Mouse (Mus musculus): ENCODE measurements at regions not wholly inside any gene's neighbourhood (a gene's known extent, or its start where the extent isn't known, plus 50 kb on each side); places are given as distances from the start of the nearest gene placed in this dataset.

DNA sequence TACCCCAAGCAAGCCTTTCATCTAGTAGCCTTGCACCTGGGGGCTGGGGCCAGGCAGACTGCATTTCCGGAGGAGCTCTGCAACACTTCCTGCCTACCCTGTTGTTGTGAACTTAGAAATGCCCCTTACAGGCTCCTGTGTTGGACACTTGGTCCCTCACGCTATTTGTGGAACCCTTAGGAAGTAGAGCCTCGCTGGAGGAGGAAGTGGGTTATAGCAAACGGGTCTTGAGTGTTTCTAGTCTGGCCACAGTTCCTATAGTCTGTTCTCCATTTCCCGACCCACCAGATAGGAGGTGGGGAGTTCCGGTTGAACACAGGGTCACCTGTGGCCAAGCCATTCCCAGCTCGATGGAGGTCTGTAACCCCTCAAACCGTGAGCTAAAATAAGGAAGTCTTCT, 272.7 kb downstream of the Diras2 start:
- no peak for DNase-seq (ENCODE audit: low read depth, low spot score)

DNA sequence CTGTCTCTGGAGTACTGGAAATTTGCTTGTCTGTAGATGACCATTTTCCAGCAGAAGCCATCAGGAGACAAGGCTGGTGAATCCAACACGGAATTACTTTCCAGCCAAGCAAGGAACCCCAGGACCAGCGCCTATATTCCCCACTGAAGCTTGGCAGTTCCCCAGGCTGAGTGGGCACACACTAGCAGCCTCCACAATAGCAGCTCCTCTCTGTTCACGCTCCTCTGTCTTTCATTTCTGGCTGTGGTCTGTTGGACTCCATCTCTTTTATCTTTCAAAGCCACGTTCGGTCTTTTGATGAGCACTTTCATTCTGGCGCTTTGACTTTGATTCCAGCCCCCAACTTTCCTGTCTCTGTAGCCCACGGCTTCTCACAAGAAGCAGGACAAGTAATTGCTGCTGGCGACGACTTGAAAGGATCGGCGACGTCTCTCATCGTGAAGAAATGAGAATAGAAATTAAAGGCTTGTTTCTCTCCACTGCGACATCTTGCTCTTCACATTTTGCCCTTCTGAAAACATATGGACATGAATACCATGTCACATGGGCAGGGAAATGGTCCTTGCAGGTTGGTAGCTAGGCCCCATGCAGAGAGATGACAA, 268.0 kb downstream of the Diras2 start:
- no peak for DNase-seq (ENCODE audit: low read depth, low spot score)

DNA sequence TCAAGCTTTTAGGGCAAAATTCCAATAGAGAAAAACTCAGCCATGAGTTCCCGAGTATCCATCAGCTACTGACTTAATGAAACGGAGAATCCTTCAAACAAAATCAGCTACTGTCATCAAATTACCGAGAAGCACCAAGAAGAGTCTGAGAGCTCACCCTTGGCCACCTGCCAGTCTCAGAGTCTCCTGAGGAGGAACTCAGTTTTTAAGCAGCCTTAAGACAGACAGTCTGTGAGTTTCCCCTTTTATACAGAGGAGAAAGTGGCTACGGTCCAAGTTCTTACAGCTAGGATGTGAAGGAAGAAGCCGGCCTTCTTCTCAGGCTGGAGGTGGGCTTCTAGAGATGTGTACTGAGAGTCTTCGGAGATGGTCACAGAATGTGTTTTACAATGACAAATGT, 262.8 kb downstream of the Diras2 start:
- no peak for DNase-seq (ENCODE audit: low read depth, low spot score)

DNA sequence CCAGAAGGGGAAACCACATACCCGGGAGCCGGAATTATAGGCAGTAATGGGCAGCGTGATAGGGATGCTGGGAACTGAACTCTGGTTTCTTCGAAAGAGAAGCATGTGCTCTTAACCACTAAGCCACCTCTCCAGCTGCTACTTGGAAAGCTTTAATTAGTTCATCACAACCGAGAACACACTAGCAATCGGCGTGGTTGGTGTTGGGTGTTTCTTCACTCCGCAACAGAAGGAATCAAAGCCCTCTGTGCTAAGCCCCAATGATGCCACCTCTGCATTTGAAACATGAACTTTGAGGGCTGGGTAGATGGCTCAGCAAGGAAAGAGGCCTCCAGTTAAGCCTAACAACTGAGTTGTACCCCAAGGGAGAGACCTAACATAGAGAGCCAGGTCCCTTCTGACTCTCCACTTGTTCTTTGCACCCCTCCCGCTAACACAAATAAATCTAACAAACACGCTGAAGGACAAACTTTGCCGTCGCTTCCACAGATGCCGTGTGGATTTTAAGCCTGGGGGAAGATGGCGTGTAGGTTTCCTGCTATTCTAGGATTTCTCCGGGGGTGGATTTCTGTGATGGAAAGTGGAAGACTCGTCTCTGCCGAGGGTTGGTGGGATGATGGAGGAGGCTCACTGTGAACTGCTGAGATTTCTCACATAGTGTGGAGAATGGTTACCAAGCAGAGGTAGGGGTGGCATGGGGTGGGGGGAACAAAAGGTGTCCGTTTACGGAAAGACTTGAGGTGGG, 257.4 kb downstream of the Diras2 start:
- no peak for DNase-seq (ENCODE audit: low read depth, low spot score)

DNA sequence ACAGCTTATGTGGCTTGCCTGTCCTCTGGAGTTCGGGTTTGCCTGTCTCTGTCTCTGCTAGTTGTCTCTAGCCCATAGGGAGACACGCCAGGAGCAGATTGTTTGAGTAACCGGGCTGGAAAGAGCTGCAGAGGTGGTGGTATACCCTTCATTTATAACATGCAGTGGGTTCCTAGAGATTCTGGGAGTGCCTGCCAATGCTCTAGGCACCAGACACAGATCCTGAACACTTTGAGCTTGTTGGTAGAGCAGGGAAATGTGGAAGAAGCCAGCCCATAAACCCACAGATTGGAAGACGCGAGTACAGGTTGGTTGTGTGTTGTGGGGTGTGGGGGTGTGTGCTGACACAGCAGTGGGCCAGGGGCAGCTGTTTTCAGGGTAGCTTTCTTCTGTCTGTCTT, 255.9 kb downstream of the Diras2 start:
- DNase-seq (ENCODE audit: low read depth, low spot score) = no peak

DNA sequence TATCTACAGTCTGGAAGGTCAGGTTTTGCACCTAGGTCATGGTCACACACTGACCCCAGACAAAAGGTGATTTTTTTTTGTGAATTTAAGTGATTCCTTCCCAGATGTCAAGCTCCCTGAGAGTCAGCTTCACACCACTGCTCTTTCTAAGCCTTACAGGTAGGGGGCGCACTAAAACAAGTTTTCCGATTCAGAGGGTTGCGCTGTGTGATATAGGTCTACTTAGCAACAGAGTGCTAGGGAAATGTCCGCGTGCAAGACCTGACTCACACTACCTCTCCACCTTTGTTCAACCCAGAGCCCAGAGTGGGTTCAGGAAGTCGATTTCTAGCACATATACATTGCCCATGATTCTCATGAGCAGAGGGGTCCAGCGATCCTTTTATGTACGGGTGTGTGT, 255.4 kb downstream of the Diras2 start:
- DNase-seq (ENCODE audit: low read depth, low spot score) = peak; percentile 77

DNA sequence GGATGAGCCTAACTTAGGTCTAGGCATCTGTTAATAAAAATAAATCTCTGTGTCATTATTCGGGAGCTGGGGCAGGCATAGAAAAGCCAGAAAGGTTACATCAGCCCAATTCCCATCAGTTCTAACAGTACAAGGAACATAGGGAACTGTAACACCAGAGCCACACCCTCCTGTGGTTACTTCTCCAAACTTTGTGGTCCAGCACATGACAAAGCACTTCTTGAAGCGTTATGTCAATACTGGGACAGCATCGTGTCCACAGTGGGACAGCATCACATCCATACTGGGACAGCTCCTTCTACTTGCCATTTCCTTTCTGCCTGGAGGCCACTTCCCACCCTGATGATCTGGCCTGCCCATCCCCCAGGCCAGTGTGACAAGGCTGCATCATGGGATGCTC, 253.9 kb downstream of the Diras2 start:
- no peak for DNase-seq (ENCODE audit: low read depth, low spot score)

DNA sequence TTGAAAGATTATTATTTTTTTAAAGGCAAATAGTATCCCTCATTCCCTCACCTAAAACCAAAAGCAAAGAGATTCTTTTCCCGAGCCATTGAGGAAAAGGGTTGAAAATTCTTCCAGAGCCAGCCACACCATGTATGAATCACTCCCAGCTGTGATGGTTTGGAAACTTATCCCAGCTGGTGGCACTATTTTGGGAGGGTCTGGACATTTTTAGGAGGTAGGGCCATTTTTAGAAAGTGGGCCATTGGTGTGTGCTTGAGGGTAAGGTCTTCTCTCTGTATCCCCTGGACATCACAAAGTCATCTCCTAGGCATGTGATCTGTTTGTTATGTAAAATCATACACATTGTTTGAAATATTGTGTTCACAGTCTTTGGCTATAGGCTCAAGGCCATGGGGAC, 252.2 kb downstream of the Diras2 start:
- no peak for DNase-seq (ENCODE audit: low read depth, low spot score)

DNA sequence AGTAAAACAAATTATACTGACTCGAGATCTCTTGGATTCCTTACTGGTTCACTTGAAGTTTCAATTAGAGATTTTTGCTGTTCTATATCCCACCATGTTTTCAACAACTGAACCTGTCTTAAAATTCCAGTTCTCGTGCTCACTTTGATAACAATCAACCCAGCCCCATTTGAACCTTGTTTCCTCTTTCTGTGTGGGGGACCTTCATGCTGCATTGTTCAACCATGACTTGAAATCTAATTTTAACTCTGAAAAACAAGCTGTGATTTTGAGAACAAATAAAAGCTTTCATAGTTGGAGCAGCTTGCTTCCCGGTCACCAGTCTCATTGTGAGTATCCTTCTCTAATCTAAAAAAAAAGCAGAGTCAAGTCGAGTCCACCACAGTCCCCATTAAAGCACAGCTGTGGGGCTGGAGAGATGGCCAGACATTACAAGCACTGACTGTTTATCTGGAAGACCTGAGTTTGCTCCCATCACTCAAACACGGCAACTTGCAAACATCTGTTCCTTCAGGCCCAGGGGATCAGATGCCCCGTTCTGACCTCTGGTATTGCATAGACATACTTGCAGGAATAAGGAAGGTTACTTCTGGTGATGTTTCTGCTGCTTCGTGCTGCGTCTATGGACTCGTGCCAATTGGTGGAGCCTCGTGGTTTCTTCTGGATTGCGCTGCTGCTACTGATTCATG, 251.7 kb downstream of the Diras2 start:
- DNase-seq (ENCODE audit: low read depth, low spot score) = no peak

DNA sequence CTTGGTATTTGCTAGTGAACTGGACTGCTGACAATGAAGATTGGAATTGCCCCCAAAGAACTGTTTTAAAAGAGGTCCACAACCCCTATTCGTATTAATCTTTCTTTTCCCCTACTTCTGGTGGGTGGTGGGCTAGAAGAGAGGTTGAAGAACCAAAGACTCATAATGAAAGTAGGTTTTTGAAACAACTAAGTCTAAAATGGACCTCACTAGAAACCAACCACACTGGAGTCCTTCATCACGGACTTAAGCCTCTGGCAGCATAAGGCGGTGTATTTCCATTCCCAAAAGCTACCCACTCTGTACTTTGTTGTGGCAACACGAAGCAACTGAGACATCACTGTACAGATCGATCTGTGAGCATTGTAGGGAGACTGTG, 251.1 kb downstream of the Diras2 start:
- no peak for DNase-seq (ENCODE audit: low read depth, low spot score)

DNA sequence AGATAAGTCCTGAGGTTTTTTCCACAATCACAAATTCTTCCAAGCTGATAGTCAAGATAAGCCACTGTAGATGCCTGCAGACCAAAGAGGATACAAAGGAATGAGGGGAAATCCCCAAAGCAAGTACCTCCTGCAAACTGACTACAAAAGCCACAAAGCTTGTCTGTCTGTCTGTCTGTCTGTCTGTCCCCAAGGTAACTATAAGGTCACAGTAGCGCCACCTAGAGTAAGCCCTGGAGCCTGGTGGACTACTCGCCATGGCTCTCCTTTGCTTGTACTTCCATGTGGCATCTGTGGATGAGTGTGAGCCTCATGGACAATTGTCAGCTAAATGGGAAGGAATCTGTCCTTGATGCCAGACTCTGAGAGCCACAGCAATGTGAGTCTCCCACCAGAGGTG, 249.8 kb downstream of the Diras2 start:
- DNase-seq (ENCODE audit: low read depth, low spot score) = peak; percentile 29

DNA sequence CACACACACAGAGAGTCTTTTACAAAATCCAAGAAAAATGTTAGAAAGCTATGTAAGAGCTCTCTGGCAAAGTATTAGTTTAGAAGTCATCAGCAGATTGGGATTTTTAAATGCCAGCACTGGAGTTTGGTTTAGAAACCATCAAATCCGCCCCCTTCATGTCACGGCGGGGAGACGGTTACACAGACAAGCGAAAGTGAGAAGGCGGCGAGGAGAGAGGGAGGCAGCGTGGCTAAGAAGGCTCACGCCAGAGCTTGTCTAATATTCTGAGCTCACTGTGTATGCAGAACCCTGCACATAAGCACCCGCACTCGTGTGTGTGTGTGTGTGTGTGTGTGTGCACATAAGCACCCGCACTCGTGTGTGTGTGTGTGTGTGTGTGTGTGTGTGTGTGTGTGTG, 248.6 kb downstream of the Diras2 start:
- no peak for DNase-seq (ENCODE audit: low read depth, low spot score)

DNA sequence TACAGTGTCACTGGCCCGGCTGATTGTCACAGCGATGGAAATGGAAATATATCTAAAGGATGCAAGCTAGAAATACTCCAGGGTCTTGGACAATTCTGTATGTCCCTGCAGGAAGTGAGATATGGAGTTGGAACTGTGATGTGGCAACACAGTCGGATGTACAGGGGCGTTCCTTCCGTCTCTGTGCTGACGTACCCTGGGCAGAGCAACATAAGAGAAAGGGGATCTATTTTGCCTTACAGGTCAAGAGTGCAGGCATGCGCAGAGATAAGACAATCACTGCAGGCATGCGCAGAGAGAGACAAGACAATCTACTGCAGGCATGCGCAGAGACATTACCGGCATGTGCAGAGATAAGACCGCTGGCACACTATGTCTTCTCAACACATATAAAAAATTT, 247.6 kb downstream of the Diras2 start:
- DNase-seq (ENCODE audit: low read depth, low spot score) = no peak

DNA sequence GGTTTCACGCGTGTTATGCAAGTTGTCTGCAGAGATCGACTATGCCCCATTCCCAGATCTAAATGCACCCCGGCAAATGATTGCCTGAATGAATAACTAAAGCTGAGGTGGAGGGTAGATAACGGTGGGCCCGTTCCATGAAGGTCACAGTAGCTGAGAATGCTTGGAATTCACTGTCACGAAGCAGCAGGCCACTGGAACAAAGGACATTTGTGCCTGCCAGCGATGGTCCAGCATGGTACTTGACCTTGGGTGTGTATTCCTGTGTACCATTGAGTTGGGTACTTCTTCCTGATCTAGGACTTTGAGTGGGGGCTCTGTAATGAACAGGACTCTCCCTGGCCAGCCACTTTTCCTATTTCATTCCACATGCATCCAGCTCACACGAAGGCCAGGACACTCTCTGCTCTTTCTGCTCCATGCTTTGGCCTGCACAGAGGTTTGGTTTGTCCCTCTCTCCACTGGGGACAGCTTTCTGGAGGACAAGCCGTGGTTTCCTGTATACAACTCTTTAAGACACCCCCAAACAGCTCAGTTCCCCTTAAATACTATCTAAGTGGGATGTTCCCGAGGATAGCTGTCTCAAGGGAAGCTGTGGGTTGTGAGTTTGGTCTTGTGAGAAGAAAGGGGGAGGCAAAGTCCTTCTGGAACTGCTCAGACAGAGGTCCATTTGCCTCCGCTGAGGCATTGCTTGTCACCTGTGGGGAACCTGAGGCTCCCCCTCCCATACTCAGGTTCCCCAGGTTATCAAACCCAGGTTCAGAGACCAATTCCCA, 246.9 kb downstream of the Diras2 start:
- peak; percentile 26 for DNase-seq (ENCODE audit: low read depth, low spot score)

DNA sequence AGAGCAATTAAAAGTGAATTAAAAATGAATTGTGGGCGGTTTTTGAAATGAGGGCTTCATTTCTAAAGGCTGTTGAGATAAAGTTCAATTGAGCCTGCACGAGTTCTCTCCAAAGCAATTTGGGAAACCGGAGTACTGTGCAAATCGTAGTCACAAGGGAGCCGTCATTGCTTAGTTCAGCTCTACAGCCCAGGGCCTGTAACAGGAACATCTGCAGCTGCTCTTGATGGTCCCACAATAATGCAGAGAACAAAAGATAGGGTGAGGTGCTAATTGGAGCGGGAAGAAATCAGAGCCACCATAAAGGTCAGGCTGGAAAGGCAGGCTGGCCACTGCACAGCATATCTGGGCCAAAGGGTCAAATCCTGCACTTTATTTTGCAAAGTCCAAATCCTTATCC, 242.7 kb downstream of the Diras2 start:
- no peak for DNase-seq (ENCODE audit: low read depth, low spot score)

DNA sequence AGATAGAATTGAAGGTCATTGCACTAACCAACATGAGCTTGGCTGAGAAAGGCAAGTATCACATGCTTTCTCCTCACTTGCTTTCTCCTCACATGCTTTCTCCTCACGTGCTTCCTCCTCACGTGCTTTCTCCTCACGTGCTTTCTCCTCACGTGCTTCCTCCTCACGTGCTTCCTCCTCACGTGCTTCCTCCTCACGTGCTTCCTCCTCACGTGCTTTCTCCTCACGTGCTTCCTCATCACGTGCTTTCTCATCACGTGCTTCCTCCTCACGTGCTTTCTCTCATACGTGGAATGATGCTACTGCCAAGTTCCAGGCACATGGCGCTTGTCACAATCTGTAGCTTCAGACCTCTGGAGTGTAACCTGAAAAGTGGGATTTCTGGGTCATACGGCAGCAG, 235.2 kb downstream of the Diras2 start:
- DNase-seq (ENCODE audit: low read depth, low spot score) = no peak

DNA sequence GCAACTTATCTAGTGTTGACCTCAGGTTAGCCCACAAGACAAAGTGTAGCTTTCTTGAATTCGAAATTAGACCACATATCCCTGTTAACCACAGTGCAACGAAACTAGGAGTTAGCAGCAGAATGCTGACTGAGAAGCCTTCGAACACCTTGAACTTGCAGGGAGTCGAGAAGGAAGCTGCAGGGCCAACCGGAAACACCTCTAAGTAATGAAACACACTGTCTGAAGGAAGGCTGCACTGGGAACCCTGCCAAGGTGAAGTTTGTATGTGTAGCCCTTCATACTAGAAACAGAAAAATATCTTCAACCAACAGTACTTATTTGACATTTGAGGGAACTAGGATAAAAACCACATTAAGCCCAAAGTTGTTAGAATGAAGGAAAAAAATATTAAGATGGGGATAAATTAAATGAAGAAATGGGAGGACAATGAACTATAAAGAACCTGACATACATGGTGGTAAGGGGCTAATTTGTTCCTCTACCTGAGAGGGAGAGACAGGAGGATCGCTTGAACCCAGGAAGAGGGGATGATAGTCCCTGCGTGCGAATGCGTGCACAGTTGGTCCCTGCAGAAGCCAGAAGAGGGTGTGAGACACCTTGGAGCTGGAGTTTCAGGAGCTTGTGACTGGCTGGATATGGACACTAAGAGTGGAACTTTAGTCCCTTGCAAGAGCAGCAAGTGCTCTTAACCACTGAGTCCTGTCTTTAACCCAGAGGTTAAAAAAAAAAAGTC, 234.4 kb downstream of the Diras2 start:
- no peak for DNase-seq (ENCODE audit: low read depth, low spot score)

DNA sequence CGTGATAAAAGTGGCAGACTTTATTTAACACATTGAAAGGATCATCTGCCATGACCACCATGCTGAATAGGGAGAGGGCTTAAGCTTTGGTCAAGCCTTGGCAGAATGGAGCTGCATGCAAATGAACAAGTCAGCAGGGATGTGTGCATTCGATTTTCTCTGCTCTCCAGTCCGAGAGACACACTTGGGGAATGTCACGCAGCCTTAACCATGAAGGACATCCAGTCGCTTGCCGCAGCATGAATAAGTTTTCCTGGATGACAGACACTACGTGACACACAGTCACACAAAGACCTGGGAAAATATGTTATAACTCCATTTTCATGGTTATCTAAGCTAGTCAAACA, 233.8 kb downstream of the Diras2 start:
- no peak for DNase-seq (ENCODE audit: low read depth, low spot score)

DNA sequence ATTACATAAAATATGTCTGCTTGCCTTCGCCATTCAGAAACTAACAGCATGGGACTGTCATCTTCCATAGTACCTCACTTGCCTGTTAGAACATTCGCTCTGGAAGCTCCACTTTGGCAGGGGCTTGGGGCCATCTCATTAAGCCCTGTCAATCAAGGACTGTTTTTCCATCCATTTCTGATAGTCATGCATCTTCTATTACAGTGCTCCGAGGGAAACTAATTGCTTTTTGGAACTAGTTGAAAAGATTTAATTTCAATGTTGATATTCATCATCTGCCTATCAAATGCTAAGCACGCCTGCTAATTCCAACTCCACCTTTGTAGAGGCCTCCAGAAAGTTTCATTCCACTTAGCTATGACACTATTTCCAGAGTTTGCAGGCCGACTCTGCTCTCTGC, 232.7 kb downstream of the Diras2 start:
- DNase-seq (ENCODE audit: low read depth, low spot score) = no peak

DNA sequence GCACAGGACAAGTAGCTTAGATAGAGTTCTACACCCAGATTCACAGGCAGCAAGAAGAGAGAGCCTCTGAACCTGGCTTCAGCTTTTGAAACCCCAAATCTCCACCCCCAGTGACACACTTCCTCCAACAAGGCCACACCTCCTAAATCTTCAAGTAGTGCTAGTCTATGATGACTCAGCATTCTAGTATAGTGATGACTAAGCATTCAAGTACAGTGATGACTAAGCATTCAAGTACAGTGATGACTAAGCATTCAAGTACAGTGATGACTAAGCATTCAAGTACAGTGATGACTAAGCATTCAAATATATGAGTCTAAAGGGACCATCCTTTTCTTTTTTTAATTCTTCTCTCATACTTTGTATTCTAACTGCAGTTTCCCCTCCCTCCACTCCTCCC, 225.8 kb downstream of the Diras2 start:
- peak; percentile 64 for DNase-seq (ENCODE audit: low read depth, low spot score)

DNA sequence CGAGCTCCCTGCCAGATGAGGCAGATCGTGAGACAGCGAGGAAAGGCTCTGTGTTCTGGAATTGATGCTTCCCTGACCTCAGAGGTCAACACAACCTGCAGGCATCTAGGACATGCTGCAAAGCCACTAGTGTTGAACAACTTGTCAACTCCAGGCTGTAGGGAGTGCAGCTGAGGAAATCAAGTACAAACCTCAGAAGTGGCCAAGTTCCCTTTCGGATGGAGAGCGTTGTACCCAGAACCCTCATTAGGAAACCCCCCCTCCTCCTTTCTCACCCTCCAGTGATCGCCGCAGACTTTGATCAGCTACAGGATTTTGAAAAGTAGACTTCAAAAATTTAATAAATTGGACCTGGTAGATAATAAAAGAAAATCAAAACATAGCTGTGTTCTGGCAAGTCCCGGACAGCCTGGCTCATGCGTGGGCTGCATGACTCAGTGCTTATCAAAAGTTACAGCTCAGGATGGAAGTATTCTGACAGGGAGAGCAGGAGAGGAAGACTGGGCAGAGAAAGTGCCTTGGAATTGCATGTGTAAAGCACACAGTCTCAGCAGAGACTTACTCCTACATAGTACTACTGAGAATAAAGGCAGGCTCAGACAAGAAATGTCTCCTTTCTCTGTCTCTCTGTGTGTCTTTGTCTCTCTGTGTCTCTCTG, 224.2 kb downstream of the Diras2 start:
- DNase-seq (ENCODE audit: low read depth, low spot score) = no peak

All from R1 (cell line).